Mouse (Mus musculus): ENCODE results near the gene Tbx15.

Tbx15 gene

DNA sequence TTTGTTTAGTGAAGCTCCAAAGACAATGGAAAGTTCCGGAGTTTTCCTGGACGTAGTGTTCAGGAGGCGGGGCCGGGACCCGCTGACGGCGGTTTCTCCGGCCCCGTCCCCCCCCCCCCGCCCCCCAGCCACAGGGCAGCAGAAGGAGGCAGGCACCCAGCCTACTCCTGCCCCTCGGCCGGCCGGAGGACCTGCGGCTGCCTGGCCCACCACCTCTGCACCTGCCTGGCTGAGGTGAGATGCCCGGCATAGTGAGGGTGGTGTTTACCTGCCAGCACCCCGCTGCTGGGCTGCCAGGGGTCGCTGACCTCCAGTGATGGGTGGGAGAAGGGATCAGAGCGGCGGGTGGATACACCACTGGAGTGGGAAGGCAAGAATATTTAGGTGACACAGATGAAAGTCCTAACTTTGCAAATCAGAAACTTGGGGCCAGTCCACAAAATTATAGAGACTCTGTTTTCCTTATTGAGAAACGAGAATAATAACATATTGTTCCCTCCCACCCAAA is at the start of gene Tbx15:
Tbx15 (plus strand) TSS at position 169 of the 508 bp plus-strand sequence.
- no peak for DNase-seq (ENCODE audit: low read depth, low spot score)

GRCm38 (mm10) chr3:99193576-99193975 is 46.6 kb upstream of the Tbx15 start:
- no peak for DNase-seq (ENCODE audit: low read depth, low spot score)

- DNase-seq (ENCODE audit: low read depth, low spot score) = no peak
Observed at GRCm38 (mm10) chr3:99203331-99203730, 36.9 kb upstream of the Tbx15 start.

DNA sequence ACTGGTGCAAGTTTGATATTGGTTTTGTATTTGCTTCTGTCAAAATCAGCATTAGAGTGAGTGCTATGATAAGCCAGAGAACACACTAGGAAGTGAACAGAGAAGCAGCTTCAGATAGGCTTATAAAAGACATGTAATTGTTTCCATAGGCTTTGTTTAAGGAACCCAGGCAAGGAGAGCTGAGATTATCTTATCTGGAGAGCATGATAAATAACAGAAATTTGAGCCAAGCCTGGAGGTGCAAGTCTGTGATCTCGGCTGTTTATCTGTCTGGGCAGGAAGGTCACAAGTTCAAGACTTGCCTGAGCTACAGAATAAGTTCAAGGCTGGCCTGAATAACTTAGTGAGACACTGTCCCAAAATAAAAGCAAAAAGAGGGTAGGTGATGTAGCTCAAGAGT is 31.8 kb upstream of the Tbx15 start:
- DNase-seq (ENCODE audit: low read depth, low spot score) = no peak

DNA sequence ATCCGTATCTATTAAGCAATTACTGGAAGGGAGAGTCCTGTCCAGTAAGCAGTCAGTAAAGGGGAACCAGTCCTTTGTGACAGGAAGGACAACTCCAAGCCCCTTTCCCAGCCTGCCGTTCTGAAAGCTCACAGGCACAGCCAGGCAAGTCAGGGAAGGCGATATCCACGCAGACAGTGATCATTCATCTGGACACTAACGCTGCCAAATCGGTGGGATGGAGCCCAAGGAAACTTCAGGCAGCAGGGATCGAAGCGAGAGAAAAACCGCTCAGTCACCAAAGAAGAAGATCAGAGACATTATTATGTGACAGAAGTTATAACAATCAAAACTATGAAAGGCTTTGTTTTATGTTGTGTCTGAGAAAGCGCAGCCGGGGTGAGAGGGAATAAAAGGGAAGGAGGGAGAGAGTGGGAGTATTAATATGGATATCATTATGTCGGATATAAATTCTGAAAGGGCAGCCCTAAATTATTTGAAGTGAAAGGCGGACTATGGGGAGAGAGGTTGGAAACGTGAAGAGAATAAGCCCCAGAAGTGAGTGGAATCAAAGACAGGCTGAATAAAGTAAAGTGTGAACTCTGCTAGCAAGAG is 29.0 kb upstream of the Tbx15 start:
- DNase-seq (ENCODE audit: low read depth, low spot score) = no peak

- no peak for DNase-seq (ENCODE audit: low read depth, low spot score)
Observed at GRCm38 (mm10) chr3:99227807-99228206, 12.4 kb upstream of the Tbx15 start.

- no peak for DNase-seq (ENCODE audit: low read depth, low spot score)
Observed at GRCm38 (mm10) chr3:99233393-99234318, 6.5 kb upstream of the Tbx15 start.

GRCm38 (mm10) chr3:99234319-99234869 is 5.8 kb upstream of the Tbx15 start:
- no peak for DNase-seq (ENCODE audit: low read depth, low spot score)

GRCm38 (mm10) chr3:99235116-99235803 is 4.9 kb upstream of the Tbx15 start:
- DNase-seq (ENCODE audit: low read depth, low spot score) = no peak

- DNase-seq (ENCODE audit: low read depth, low spot score) = no peak
Observed at GRCm38 (mm10) chr3:99235804-99236755, 4.1 kb upstream of the Tbx15 start.

DNA sequence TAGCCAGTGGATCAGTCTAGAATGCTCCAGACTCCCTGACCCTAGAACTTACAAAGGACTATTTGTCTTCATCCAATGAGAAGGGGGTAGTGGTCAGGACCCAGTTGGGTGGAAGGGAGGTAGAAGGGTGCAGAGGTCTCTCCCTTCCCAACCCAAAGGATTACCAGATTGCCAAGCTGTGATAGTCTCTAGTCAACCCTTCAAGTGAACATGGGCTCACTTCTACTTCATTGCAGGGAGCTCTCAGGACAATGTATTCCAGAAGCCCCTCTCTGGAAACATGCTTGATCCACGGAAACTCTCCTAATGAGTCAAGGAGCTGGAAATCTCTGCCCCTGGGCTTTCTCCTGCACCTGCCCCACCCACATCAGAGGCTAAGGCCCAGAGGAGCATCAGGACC is 1.5 kb upstream of the Tbx15 start:
- no peak for DNase-seq (ENCODE audit: low read depth, low spot score)

GRCm38 (mm10) chr3:99239301-99240045 is 708 bp upstream of the Tbx15 start:
- DNase-seq (ENCODE audit: low read depth, low spot score) = no peak

DNA sequence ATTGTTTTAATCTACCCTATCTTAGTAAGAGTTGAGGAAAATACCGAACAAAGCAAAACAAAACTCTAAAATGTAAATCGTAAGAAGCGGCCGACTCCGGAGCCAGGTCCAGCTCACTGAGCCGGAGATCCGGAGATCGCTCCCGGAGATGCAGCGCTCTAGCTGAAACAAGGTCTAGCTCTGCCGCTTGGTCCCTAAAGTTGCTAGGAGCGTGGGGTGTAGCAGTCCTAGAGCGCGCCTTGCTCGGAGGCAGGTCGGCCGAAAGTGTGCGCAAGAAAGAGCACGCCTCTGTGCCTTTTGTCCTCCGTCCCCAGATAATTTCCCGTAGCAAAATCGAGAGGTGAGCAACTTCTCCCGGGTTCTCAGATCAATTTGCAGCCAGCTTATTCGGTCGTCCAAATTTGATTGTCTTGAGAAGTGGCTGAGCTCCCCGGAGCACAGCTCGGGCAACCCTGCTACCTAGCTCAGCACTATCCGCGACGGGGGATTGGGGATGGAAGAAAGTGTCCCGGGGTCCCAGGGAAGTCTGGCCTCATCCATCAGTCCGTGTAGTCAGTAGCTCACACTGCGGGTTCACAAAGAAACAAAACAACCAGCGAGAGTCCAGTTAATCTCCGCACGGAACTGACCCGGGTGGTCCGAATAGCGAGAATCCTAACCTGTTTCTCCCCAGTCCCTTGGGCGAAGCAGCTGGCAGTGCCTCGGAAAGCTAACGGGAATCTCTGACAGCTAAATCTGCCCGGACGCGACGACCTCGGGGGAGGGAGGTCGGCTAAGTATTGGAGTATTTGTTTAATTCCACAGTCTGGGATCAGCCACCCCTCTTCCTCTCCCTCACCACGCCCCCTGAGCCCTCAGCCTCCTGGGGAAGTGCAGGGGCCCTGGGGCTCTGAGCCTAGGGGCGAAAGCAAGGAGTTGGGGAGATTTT is 894 bp downstream of the Tbx15 start:
- DNase-seq (ENCODE audit: low read depth, low spot score) = no peak

- DNase-seq (ENCODE audit: low read depth, low spot score) = no peak
Observed at GRCm38 (mm10) chr3:99242481-99242880, 2.3 kb downstream of the Tbx15 start.

- DNase-seq (ENCODE audit: low read depth, low spot score) = no peak
Observed at GRCm38 (mm10) chr3:99245341-99245740, 5.2 kb downstream of the Tbx15 start.

DNA sequence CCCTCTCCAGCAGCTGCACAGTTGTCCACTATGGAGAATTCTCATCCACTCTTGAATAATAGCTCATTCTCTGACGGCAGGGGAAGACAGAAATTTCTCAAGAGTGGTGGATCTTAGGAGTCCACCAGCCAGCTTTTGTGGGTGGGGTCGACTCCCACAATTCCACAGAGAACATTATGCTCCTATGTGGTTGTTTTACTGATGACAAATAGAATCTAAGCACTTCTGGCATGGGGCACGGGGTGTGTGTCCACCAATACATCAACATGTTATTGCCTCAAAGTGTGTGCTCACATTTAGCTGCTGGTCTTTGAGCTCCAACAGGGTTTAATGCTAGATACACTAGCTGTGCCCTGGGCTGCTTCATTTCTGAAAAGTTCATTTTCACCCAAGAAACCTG is 6.4 kb downstream of the Tbx15 start:
- DNase-seq (ENCODE audit: low read depth, low spot score) = no peak

DNA sequence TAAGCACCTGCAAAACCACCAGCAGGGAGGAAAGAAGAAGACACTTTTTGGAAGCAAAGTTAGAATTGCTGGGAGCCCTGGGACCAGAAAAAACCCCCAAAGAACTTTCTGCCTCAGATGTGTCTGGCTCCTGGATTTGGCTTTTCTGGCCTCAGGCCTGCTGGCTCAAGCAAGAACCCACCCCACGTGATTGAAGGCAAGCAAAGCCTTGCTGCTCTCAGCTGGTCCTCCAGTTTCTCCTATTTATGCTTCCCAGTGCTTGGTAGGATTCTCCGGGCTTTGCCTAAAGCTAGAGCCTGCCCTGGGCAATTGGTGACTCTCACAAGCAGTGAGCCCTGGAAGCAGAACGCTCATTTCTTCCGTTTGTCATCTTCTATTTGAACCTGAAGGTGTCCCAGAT is 7.4 kb downstream of the Tbx15 start:
- DNase-seq (ENCODE audit: low read depth, low spot score) = no peak

GRCm38 (mm10) chr3:99247996-99248801 is 8.0 kb downstream of the Tbx15 start:
- DNase-seq (ENCODE audit: low read depth, low spot score) = no peak
